Mouse (Mus musculus) CD4-positive, CD25-positive, alpha-beta regulatory T cell, adult 2 months (primary cell): ENCODE data around the gene Fars2.
"Not testable (repeated sequence)": the region's sequence is repeated elsewhere in the genome, so short reads cannot be mapped to it uniquely, and the experiment has no call there.

Source experiments
- DNase-seq: peaks from one replicate; pipeline ENCODE4 v3.0.0-alpha.2; 2012; ENCODE audit warnings: low read depth, low spot score

Gene Fars2

DNA sequence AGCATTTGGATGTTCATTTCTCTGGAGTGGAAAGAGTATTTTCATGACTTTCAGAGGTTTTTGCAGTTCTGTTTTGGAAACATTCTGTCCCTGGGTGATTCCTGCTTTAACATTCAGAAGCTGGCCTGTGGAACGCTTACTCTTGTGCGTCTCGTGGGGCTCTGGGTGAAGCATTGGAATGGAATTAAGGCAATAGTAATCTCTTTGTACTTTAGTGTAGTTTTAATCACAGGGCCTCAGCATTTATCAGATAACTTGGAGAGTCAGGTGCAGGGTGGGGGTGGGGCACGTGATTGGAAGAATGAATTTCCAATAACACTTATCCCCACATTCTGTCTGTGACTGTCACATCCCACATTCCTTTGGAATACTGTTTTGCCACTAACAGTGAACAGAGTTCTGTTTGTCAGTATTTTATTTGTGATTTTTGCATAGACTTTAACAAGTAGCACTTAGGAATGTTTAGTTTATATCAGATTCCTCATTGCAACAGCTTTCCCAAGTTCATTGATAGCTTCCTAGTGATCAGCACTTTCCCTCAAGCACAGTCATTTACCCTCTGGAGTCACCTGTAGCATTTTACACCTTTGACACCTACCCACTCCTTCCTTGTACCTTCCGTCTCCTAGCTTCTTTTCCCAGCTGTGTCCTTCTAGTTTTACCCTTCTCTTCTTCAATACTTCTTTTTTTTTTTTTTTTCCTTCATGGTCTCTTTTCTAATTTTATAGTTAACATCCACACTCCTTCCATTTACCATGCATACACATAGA, 23.2 kb downstream of the Fars2 start:
- no peak for DNase-seq

- DNase-seq: peak; percentile 11
These were observed 28.4 kb downstream of the Fars2 start for GRCm38 (mm10) chr13:36145601-36146000.

GRCm38 (mm10) chr13:36149175-36149939, 32.1 kb downstream of the Fars2 start:
- peak; percentile 7 for DNase-seq

- no peak for DNase-seq
These were observed 33.1 kb downstream of the Fars2 start for GRCm38 (mm10) chr13:36150272-36150671.

DNA sequence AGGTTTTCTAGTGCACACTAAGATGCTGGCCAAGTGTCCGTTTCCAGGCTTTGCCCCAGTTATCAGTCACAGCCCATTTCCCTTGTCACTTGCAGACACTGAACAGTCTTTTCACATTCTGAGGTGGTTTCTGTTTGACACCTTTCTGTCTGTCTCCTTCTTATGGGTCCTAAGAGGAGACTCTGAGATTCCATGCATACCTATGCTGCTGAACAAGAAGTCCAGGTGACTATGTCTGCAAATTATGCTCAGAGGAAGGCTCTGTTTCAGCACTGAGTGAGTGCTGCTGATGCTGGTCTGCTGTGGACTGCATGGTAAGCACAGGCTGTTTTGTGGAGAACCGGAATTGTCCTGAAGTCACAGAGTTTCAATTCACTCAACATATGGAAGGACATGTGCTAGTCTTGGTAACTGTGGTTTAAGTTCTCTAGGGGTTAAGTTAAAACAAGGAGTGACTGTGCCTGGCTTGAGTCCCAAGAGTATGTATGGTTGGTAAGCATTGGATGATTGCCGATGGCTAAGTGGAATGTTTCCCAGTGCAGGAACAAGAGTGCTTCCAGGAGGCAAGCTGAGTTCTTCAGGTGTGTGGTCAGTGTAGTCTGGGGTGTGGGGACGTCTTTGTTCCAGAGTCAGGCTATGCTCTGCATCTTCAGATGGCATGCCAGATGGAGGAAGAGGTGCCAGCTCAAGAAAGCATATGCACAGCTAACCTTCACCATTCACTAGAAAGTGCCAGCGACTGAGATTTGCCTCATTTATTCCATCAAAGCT, 35.7 kb downstream of the Fars2 start:
- DNase-seq: no peak

- no peak for DNase-seq
These were observed 39.2 kb downstream of the Fars2 start for GRCm38 (mm10) chr13:36156340-36156931.

- DNase-seq: no peak
These were observed 46.2 kb downstream of the Fars2 start for GRCm38 (mm10) chr13:36163411-36163810.

DNA sequence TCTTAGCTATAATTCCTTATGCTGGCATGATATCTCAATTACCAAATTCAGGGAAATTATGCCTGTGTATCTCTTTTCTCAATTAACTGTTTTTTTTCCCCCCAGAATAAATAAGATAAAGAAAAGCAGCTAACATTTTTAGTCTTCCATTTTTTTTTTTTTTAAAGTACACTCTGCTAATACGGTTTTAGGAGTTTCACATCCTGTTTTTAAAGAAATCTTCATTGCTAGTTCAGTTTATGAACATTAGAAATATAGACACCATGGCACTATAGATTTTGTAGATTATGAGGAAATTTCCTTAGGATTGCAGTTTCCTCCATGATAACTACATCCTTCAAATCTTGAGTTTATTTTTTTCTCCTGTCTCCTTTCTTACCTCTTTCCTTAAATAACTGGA, 46.7 kb downstream of the Fars2 start:
- no peak for DNase-seq

DNA sequence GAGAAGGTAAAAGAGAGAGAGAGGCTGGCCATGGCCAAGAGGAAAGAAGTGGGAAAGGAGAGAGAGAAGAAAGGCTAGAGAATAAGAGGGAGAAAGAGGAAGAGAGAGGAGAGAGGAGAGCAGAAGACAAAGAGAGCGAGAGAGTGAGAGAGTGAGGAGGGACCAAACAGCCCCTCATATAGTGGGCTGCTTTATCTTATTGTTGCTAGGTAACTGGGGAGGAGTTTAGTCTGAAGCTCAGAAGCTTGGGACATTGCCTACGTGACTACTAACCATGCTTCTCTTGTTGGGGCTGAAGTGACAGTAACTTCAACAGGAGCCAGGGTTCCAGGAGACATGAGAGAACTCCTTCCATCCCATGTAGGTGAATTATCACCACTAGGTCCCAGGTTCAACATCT, 55.8 kb downstream of the Fars2 start:
- DNase-seq: not testable (repeated sequence)

GRCm38 (mm10) chr13:36174101-36174500, 56.9 kb downstream of the Fars2 start:
- no peak for DNase-seq

- DNase-seq: no peak
These were observed 57.6 kb downstream of the Fars2 start for GRCm38 (mm10) chr13:36174772-36175171.

GRCm38 (mm10) chr13:36181231-36181630, 64.0 kb downstream of the Fars2 start:
- DNase-seq: no peak

DNA sequence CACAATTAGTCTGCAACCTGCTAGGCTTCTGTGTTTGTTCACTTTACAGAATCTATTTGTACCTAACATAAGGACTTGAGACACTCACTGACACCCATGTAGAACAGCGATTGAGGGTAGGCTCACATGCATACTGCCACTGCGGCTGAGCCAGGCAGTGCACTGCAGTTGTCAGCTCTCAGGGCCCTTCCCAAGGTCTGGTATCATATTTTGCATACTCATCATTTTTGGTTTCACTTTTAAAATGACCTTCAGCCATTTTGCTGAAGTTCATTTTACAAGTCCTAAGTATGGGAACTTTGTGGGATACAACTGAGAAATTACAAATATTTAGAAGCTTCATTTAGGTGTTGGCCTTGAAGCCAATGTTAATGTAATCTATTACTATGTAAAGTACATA, 73.4 kb downstream of the Fars2 start:
- DNase-seq: no peak

DNA sequence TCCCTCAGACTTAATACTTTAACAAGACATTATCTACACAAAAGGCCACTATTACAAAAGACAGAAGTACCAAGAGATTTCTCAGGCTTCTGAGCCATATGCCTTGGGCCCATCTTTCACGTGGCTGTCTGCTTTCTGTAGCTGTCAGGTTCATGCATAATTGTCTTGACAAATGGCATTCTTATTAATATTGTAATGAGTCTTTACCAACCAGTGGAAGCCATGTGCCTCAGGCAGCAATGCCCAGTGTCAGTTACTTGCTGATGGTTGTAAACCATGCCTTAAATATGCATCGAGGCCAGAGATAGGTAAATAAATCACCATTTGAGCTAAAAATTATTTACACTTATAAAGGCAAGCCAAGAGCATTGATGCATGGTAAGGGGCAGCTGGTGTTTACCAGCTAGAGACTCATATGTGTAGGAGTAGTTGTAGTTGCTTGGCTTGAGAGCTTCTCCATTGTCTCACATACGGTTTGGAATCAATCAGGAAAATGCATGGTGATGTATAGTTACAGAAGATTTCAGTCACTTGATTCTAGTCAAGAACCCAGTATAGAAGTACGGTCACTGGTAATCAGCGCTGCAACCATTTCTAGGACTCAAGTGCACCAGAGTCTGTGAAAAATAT, 76.4 kb downstream of the Fars2 start:
- no peak for DNase-seq

DNA sequence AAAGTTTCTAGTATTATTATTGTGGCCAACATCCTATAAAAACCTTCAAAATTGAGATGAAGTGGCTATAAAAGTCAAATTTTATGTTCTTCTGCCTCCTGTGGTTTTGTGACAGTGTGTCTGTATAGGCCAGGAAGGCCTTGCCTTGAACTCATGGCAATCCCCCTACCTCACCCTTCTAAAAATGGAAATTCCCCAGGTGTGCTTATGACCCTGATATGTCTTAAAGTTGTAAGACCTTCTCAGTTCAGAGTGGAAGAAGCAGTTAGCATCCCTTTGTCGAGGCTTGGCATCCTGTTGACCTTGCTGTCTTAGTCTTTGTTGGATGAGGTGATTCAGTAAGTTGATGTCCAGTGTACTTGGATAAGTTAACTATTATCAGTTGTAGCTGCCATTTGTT, 82.1 kb downstream of the Fars2 start:
- peak; percentile 34 for DNase-seq

GRCm38 (mm10) chr13:36200453-36200852, 83.2 kb downstream of the Fars2 start:
- DNase-seq: no peak

DNA sequence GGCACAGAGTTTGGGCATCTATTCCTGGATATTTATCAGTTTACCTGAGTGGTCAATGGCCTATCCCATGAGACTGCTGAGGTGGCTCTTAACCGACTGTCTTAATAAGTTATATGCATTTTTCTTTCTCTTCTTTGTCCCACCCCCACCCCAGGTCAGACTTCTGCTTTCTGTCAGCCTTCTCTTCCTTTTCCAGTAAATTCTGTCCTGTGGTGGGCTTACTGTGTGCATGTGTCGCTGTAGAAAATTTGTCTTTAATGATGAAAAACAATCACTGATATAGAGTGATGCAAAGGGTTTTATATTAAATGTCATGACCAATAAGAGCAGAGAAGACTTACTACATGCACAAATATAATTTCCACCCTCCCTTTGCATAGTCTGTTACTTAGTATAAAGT, 85.3 kb downstream of the Fars2 start:
- DNase-seq: no peak

DNA sequence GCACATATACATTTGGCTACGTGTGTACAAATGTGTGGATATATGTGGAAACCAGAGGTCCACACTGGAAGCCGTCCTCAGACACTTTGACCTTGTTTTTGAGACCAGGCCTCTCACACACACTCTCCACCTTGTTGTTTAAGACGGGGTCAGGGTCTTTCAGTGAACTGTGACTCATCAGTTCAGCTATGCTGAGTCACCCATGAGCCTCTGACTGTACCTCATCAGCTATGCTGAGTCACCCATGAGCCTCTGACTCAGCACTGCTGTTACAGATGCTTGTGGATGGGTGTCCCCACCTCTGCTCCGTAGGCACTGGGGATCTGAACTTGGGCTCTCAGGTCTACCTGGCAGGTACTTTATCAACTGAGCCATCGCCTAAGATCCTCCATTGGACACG, 85.8 kb downstream of the Fars2 start:
- DNase-seq: peak; percentile 30

DNA sequence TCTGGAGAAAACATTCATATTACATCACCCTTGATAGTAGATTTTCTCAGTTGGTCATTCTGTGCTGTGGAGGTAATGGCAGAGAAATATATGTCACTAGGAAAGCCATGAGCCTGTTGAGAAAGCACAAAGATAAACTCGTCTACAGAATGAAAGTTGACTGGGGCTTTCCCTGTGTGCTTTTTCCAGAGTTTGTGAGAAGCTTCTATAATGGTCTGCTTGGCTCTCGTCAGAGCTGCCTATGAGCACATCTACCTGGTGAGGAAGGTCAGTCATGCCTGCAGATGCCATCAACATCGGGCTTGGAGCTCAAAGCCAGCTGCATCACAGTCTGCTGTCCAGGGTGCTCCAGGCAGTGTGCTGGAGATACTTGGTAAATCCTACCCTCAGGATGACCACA, 87.1 kb downstream of the Fars2 start:
- DNase-seq: no peak

GRCm38 (mm10) chr13:36210965-36211364, 93.8 kb downstream of the Fars2 start:
- no peak for DNase-seq

GRCm38 (mm10) chr13:36214056-36214455, 96.8 kb downstream of the Fars2 start:
- peak; percentile 11 for DNase-seq
